Mouse (Mus musculus): ENCODE measurements around the gene Zdhhc19. TPM values are rescaled to one million over a fixed set of nuclear protein-coding genes. Genes with fewer than 3 reads are reported as not detected.

Zdhhc19 gene
- polyA plus RNA-seq, 1 experiment = 242 TPM

- Histone ChIP-seq H3K4me1 (ENCODE audit: control insufficient read depth, insufficient read depth, low read length) (no peaks in the 10 kb centered on the region), H3K27ac (ENCODE audit: control insufficient read depth, insufficient read depth, low read depth, low read length) (no peak overlapping the region), H3K36me3 (ENCODE audit: control insufficient read depth, insufficient read depth, low read length) (no peaks in the 10 kb centered on the region), H3K4me3 (ENCODE audit: control insufficient read depth, low read depth, low read length) (no peak overlapping the region), H3K27me3 (ENCODE audit: control insufficient read depth, insufficient read depth, low read length) (no peaks in the 10 kb centered on the region)
- no peak for TF ChIP-seq POLR2A (IDR thresholded peaks at IDR 0.05; ENCODE audit: control insufficient read depth, low read depth, low read length)
Measured at GRCm38 (mm10) chr16:32523462-32524243, 27.6 kb downstream of the Zdhhc19 start.

DNA sequence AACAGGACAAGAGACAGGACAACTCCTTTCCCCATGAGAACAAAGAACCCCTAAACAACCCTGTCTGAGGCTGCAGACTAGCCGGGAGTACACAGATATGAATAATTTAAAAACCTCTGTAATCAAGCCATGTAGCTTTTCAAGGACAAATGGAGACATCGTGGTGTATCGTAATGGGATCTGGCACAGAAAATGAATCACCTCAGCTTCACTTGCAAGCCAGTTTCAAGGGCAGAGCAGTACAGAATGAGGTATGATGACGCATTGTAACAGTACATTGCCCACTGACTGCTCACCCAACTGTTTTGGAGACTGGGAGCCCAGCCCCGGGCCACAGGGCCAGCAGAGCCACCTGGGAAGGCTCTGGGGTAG, 28.2 kb downstream of the Zdhhc19 start:
- Histone ChIP-seq H3K36me3 (ENCODE audit: control insufficient read depth, insufficient read depth, low read length) (no peaks in the 10 kb centered on the region), H3K4me1 (ENCODE audit: control insufficient read depth, insufficient read depth, low read length) (no peaks in the 10 kb centered on the region), H3K27ac (ENCODE audit: control insufficient read depth, insufficient read depth, low read depth, low read length) (no peak overlapping the region), H3K4me3 (ENCODE audit: control insufficient read depth, low read depth, low read length) (no peak overlapping the region), H3K27me3 (ENCODE audit: control insufficient read depth, insufficient read depth, low read length) (no peaks in the 10 kb centered on the region)
- TF ChIP-seq CTCF (IDR thresholded peaks at IDR 0.05; ENCODE audit: control insufficient read depth, insufficient read depth, insufficient replicate concordance, low read depth, low read length) (no peak), POLR2A (IDR thresholded peaks at IDR 0.05; ENCODE audit: control insufficient read depth, low read depth, low read length) (no peak)

GRCm38 (mm10) chr16:32526906-32527305, 30.8 kb downstream of the Zdhhc19 start:
- TF ChIP-seq POLR2A (IDR thresholded peaks at IDR 0.05; ENCODE audit: control insufficient read depth, low read depth, low read length) = no peak
- TF ChIP-seq CTCF (IDR thresholded peaks at IDR 0.05; ENCODE audit: control insufficient read depth, insufficient read depth, insufficient replicate concordance, low read depth, low read length) = no peak
- H3K27me3 ChIP-seq (ENCODE audit: control insufficient read depth, insufficient read depth, low read length) = no peaks in the 10 kb centered on the region
- no peak overlapping the region for H3K27ac ChIP-seq (ENCODE audit: control insufficient read depth, insufficient read depth, low read depth, low read length)
- H3K4me3 ChIP-seq (ENCODE audit: control insufficient read depth, low read depth, low read length) = no peak overlapping the region
- no peaks in the 10 kb centered on the region for H3K4me1 ChIP-seq (ENCODE audit: control insufficient read depth, insufficient read depth, low read length)
- no peaks in the 10 kb centered on the region for H3K36me3 ChIP-seq (ENCODE audit: control insufficient read depth, insufficient read depth, low read length)

- no peak overlapping the region for H3K4me3 ChIP-seq (ENCODE audit: control insufficient read depth, low read depth, low read length)
- no peaks in the 10 kb centered on the region for H3K4me1 ChIP-seq (ENCODE audit: control insufficient read depth, insufficient read depth, low read length)
- H3K27ac ChIP-seq (ENCODE audit: control insufficient read depth, insufficient read depth, low read depth, low read length) = no peak overlapping the region
- no peaks in the 10 kb centered on the region for H3K27me3 ChIP-seq (ENCODE audit: control insufficient read depth, insufficient read depth, low read length)
- TF ChIP-seq CTCF (IDR thresholded peaks at IDR 0.05; ENCODE audit: control insufficient read depth, insufficient read depth, insufficient replicate concordance, low read depth, low read length) (no peak), POLR2A (IDR thresholded peaks at IDR 0.05; ENCODE audit: control insufficient read depth, low read depth, low read length) (no peak)
- no peaks in the 10 kb centered on the region for H3K36me3 ChIP-seq (ENCODE audit: control insufficient read depth, insufficient read depth, low read length)
Measured at GRCm38 (mm10) chr16:32532878-32533826, 37.1 kb downstream of the Zdhhc19 start.

DNA sequence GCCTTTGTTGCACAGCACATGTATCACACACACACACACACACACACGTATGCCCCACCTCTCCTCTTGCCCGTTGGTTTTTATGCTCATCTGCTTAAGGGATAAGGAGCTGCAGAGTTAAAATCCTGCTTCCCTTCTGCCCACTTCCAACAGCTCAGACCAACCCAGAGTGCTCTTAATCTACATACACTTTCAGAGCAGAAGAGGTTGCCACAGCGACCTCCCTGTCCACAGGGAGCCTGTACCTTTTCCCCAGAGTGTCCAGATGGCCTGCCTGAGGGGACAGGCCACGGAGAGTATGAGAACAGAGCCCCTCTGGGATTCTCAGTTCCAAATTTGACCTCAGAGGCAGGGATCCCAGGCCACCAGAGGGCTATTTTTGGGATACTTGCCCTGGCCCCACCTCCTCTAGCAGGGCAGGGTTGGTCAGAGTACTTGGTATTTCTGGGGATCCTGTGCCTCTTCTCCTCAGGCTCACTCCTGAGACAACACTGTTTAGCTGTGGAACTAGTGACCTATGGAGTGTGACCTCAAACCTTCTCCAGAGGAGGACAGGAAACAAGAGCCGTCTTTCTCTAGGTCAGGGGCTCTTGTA, 39.2 kb downstream of the Zdhhc19 start:
- H3K36me3 ChIP-seq (ENCODE audit: control insufficient read depth, insufficient read depth, low read length) = no peaks in the 10 kb centered on the region
- H3K4me3 ChIP-seq (ENCODE audit: control insufficient read depth, low read depth, low read length) = no peak overlapping the region
- no peaks in the 10 kb centered on the region for H3K27me3 ChIP-seq (ENCODE audit: control insufficient read depth, insufficient read depth, low read length)
- H3K27ac ChIP-seq (ENCODE audit: control insufficient read depth, insufficient read depth, low read depth, low read length) = no peak overlapping the region
- TF ChIP-seq POLR2A (IDR thresholded peaks at IDR 0.05; ENCODE audit: control insufficient read depth, low read depth, low read length) (no peak), CTCF (IDR thresholded peaks at IDR 0.05; ENCODE audit: control insufficient read depth, insufficient read depth, insufficient replicate concordance, low read depth, low read length) (no peak)
- no peaks in the 10 kb centered on the region; the same call in 1 of the 2 replicates for H3K4me1 ChIP-seq (ENCODE audit: control insufficient read depth, insufficient read depth, low read length)

- Histone ChIP-seq H3K27me3 (ENCODE audit: control insufficient read depth, insufficient read depth, low read length) (no peaks in the 10 kb centered on the region), H3K4me3 (ENCODE audit: control insufficient read depth, low read depth, low read length) (no peak overlapping the region), H3K27ac (ENCODE audit: control insufficient read depth, insufficient read depth, low read depth, low read length) (no peak overlapping the region), H3K36me3 (ENCODE audit: control insufficient read depth, insufficient read depth, low read length) (no peaks in the 10 kb centered on the region), H3K4me1 (ENCODE audit: control insufficient read depth, insufficient read depth, low read length) (no peaks in the 10 kb centered on the region; the same call in 1 of the 2 replicates)
- no peak for TF ChIP-seq CTCF (IDR thresholded peaks at IDR 0.05; ENCODE audit: control insufficient read depth, insufficient read depth, insufficient replicate concordance, low read depth, low read length)
- TF ChIP-seq POLR2A (IDR thresholded peaks at IDR 0.05; ENCODE audit: control insufficient read depth, low read depth, low read length) = no peak
Measured at GRCm38 (mm10) chr16:32537867-32538660, 42.0 kb downstream of the Zdhhc19 start.
